Mouse (Mus musculus) kidney, postnatal 36 days (tissue): Measurements from ENCODE around the gene Olfr1375.
"Not testable (repeated sequence)": the region's sequence is repeated elsewhere in the genome, so short reads cannot be mapped to it uniquely, and the experiment has no call there.

Experiments used
- DNase-seq, 2 experiments: peaks; one replicate each; pipeline ENCODE4 v3.0.0; 2021 to 2022; ENCODE audit warnings: mixed read lengths in 2 of 2

The Olfr1375 gene

GRCm38 (mm10) chr11:51047809-51048208 lies at the start of gene Olfr1375:
Olfr1375 (plus strand) TSS chr11:51048109.
- peak; percentile 29 to 31 for DNase-seq

- no peak for DNase-seq
Measured at GRCm38 (mm10) chr11:51003296-51003695, 44.6 kb upstream of the Olfr1375 start, which contains the start of gene Olfr51. Olfr51 (plus strand) TSS chr11:51003596.

GRCm38 (mm10) chr11:51011821-51012220 lies 36.1 kb upstream of the Olfr1375 start:
- peak; percentile 45 to 64 for DNase-seq

GRCm38 (mm10) chr11:51013936-51014335 lies 34.0 kb upstream of the Olfr1375 start, which contains the start of gene Olfr54:
Olfr54 (plus strand) TSS chr11:51014236.
- DNase-seq: no peak

- no peak for DNase-seq
Measured at GRCm38 (mm10) chr11:51016341-51016740, 31.6 kb upstream of the Olfr1375 start.

- DNase-seq: peak; percentile 29 to 60
Measured at GRCm38 (mm10) chr11:51026811-51027210, 21.1 kb upstream of the Olfr1375 start.

- DNase-seq: peak; percentile 14 to 39
Measured at GRCm38 (mm10) chr11:51029381-51029780, 18.5 kb upstream of the Olfr1375 start.

GRCm38 (mm10) chr11:51030225-51030624 lies 17.7 kb upstream of the Olfr1375 start:
- peak; percentile 9 to 34 for DNase-seq

- peak; percentile 29 to 39 for DNase-seq
Measured at GRCm38 (mm10) chr11:51032851-51033250, 15.1 kb upstream of the Olfr1375 start.

- not testable (repeated sequence) for DNase-seq
Measured at GRCm38 (mm10) chr11:51034141-51034540, 13.8 kb upstream of the Olfr1375 start.

GRCm38 (mm10) chr11:51035951-51036350 lies 12.0 kb upstream of the Olfr1375 start:
- DNase-seq: peak in 1 of 2 experiments; percentile 57

- not testable (repeated sequence) for DNase-seq
Measured at GRCm38 (mm10) chr11:51044776-51045175, 3.1 kb upstream of the Olfr1375 start.

- no peak for DNase-seq
Measured at GRCm38 (mm10) chr11:51051678-51052077, 3.8 kb downstream of the Olfr1375 start.

GRCm38 (mm10) chr11:51053230-51053629 lies 5.3 kb downstream of the Olfr1375 start:
- peak in 1 of 2 experiments; percentile 14 for DNase-seq

- DNase-seq: peak; percentile 87 to 92
Measured at GRCm38 (mm10) chr11:51059151-51059571, 11.3 kb downstream of the Olfr1375 start, which contains the start of gene Zfp354a. Zfp354a (plus strand) TSS chr11:51059257.

GRCm38 (mm10) chr11:51059640-51060039 lies 11.7 kb downstream of the Olfr1375 start:
- DNase-seq: no peak

GRCm38 (mm10) chr11:51060981-51061380 lies 13.1 kb downstream of the Olfr1375 start:
- peak; percentile 82 to 86 for DNase-seq

- DNase-seq: peak; percentile 6 to 21
Measured at GRCm38 (mm10) chr11:51063276-51063675, 15.4 kb downstream of the Olfr1375 start.

GRCm38 (mm10) chr11:51063841-51064240 lies 15.9 kb downstream of the Olfr1375 start:
- DNase-seq: no peak

- DNase-seq: peak; percentile 35 to 71
Measured at GRCm38 (mm10) chr11:51084527-51084926, 36.6 kb downstream of the Olfr1375 start.

- DNase-seq: no peak
Measured at GRCm38 (mm10) chr11:51085269-51085668, 37.4 kb downstream of the Olfr1375 start.
